Mouse (Mus musculus) embryo, embryonic 10.5 days (tissue): ENCODE measurements around the gene 4930407I10Rik.

Source experiments
- DNase-seq: peaks from one replicate; pipeline ENCODE4 v3.0.0-alpha.2; 2015; ENCODE audit warnings: low spot score

Gene 4930407I10Rik

GRCm38 (mm10) chr15:82058719-82059201 is at the start of gene 4930407I10Rik:
Gene 4930407I10Rik (plus strand): TSS chr15:82059151.
- no peak for DNase-seq

- no peak for DNase-seq
Measured at GRCm38 (mm10) chr15:82011947-82012346, 47.0 kb upstream of the 4930407I10Rik start.

- DNase-seq = no peak
Measured at GRCm38 (mm10) chr15:82014745-82015391, 44.1 kb upstream of the 4930407I10Rik start.

GRCm38 (mm10) chr15:82015392-82016100 is 43.4 kb upstream of the 4930407I10Rik start:
- DNase-seq = peak; percentile 45

GRCm38 (mm10) chr15:82016101-82016808 is 42.7 kb upstream of the 4930407I10Rik start:
- DNase-seq = peak; percentile 99

GRCm38 (mm10) chr15:82016830-82017229 is 42.1 kb upstream of the 4930407I10Rik start:
- no peak for DNase-seq

- no peak for DNase-seq
Measured at GRCm38 (mm10) chr15:82017461-82017860, 41.5 kb upstream of the 4930407I10Rik start.

- DNase-seq = no peak
Measured at GRCm38 (mm10) chr15:82019288-82019687, 39.7 kb upstream of the 4930407I10Rik start.

- no peak for DNase-seq
Measured at GRCm38 (mm10) chr15:82022535-82023088, 36.3 kb upstream of the 4930407I10Rik start.

- no peak for DNase-seq
Measured at GRCm38 (mm10) chr15:82023965-82024635, 34.9 kb upstream of the 4930407I10Rik start.

- DNase-seq = no peak
Measured at GRCm38 (mm10) chr15:82027276-82027675, 31.7 kb upstream of the 4930407I10Rik start.

- DNase-seq = no peak
Measured at GRCm38 (mm10) chr15:82027726-82028125, 31.2 kb upstream of the 4930407I10Rik start.

- no peak for DNase-seq
Measured at GRCm38 (mm10) chr15:82032386-82032785, 26.6 kb upstream of the 4930407I10Rik start.

- no peak for DNase-seq
Measured at GRCm38 (mm10) chr15:82033762-82034161, 25.2 kb upstream of the 4930407I10Rik start, which contains the start of gene Desi1. Gene Desi1 (minus strand): TSS chr15:82033862.

GRCm38 (mm10) chr15:82035904-82036689 is 22.9 kb upstream of the 4930407I10Rik start:
- peak; percentile 63 for DNase-seq

- DNase-seq = peak; percentile 78
Measured at GRCm38 (mm10) chr15:82040650-82041049, 18.3 kb upstream of the 4930407I10Rik start.

- DNase-seq = peak; percentile 21
Measured at GRCm38 (mm10) chr15:82044166-82044784, 14.7 kb upstream of the 4930407I10Rik start.

- peak; percentile 31 for DNase-seq
Measured at GRCm38 (mm10) chr15:82046246-82046891, 12.6 kb upstream of the 4930407I10Rik start.

- DNase-seq = peak; percentile 93
Measured at GRCm38 (mm10) chr15:82047080-82047883, 11.7 kb upstream of the 4930407I10Rik start, which contains the start of gene Snu13. Gene Snu13 (minus strand): TSS chr15:82047598.
